Mouse (Mus musculus): ENCODE results near the gene Dlgap4. TPM values are rescaled to one million over a fixed set of nuclear protein-coding genes. Genes with fewer than 3 reads are reported as not detected.
"Not testable (repeated sequence)": the region's sequence is repeated elsewhere in the genome, so short reads cannot be mapped to it uniquely, and the experiment has no call there.

The Dlgap4 gene
- polyA plus RNA-seq, 1 experiment from 2014 or later: 70.0 TPM

DNA sequence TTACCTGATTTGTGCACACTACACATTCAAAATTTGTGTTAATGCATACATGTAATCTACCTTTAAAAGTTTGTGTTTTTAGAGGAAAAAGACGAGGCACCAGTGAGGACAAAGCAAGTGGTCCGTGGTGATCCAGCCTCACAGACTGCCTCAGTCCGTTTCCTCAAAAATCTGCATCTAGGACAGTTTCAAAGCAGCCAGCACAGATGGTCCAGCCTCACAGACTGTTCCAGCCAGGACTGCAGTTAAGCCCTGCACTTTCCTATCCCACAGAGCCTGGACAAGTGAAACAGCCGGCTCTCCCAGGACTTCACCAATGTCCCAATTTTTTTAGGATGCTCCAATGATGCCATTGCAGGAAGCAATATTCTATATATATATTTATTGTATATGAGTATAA, 187.5 kb downstream of the Dlgap4 start:
- Histone ChIP-seq H3K27me3 (no peaks in the 10 kb centered on the region), H3K4me2 (no peak overlapping the region), H3K27ac (no peak overlapping the region), H3K9ac (no peak overlapping the region), H3K9me3 (replicated peaks) (no peaks in the 10 kb centered on the region), H3K36me3 (no peaks in the 10 kb centered on the region), H3K4me1 (0 out of 2 replicates have a peak, but pooled peaks cover 6% of the 10 kb centered on the region), H3K4me3 (replicated peaks) (no peak overlapping the region)
- WGBS: 78% methylated on average over 4 of the region's 4 CpGs
- no peak for ATAC-seq (replicated peaks; ENCODE audit: low FRiP score)

- not testable (repeated sequence) for H3K9ac ChIP-seq; H3K9me3 ChIP-seq (replicated peaks); H3K4me3 ChIP-seq (replicated peaks); H3K36me3 ChIP-seq; H3K4me2 ChIP-seq; H3K27ac ChIP-seq; H3K27me3 ChIP-seq; ATAC-seq (replicated peaks; ENCODE audit: low FRiP score); H3K4me1 ChIP-seq
- WGBS: 45% methylated on average over 9 of the region's 9 CpGs
These were observed 188.6 kb downstream of the Dlgap4 start for GRCm38 (mm10) chr2:156802116-156802515.

GRCm38 (mm10) chr2:156803698-156804372, 190.3 kb downstream of the Dlgap4 start:
- Histone ChIP-seq H3K4me3 (replicated peaks) (no peak overlapping the region), H3K4me1 (0 out of 2 replicates have a peak, but pooled peaks cover 6% of the 10 kb centered on the region), H3K4me2 (no peak overlapping the region), H3K27ac (no peak overlapping the region), H3K9ac (no peak overlapping the region), H3K36me3 (no peaks in the 10 kb centered on the region), H3K9me3 (replicated peaks) (no peaks in the 10 kb centered on the region), H3K27me3 (no peaks in the 10 kb centered on the region)
- no peak for ATAC-seq (replicated peaks; ENCODE audit: low FRiP score)
- 73% methylated on average over 4 of the region's 4 CpGs for WGBS

- Histone ChIP-seq H3K4me1 (0 out of 2 replicates have a peak, but pooled peaks cover 3% of the 10 kb centered on the region), H3K36me3 (no peaks in the 10 kb centered on the region), H3K4me2 (no peak overlapping the region), H3K4me3 (replicated peaks) (no peak overlapping the region), H3K9me3 (replicated peaks) (no peaks in the 10 kb centered on the region), H3K27ac (no peak overlapping the region), H3K9ac (no peak overlapping the region), H3K27me3 (no peaks in the 10 kb centered on the region)
- ATAC-seq (replicated peaks; ENCODE audit: low FRiP score): no peak
- 91% methylated on average over 4 of the region's 4 CpGs for WGBS
These were observed 191.1 kb downstream of the Dlgap4 start for GRCm38 (mm10) chr2:156804589-156804988.

GRCm38 (mm10) chr2:156806886-156807285, 193.4 kb downstream of the Dlgap4 start:
- Histone ChIP-seq H3K27me3 (no peaks in the 10 kb centered on the region), H3K4me3 (replicated peaks) (no peak overlapping the region), H3K27ac (no peak overlapping the region), H3K4me2 (no peak overlapping the region), H3K36me3 (no peaks in the 10 kb centered on the region), H3K9me3 (replicated peaks) (no peaks in the 10 kb centered on the region), H3K4me1 (no peaks in the 10 kb centered on the region), H3K9ac (no peak overlapping the region)
- WGBS: 69% methylated on average over 6 of the region's 6 CpGs
- no peak for ATAC-seq (replicated peaks; ENCODE audit: low FRiP score)

DNA sequence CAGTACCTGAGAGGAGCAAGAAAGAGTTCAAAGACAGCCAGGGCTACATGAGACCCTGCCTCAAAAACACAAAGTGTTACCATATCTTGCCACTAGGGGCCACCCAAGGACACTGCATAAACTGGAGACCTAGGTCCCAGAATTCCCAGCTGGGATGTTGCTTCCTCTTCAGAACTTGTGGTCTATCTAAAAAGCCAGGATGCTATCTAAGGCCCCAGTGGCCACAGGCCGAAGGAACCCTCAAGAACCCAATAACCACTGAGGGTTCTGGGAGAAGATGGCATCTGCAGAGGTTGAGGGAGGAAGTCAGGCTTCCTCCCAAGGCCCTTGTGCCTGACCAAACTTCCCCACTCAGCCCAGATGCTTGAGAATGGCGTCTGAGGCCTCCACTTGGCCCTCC, 196.1 kb downstream of the Dlgap4 start:
- H3K36me3 ChIP-seq: no peaks in the 10 kb centered on the region
- H3K4me2 ChIP-seq: no peak overlapping the region
- H3K4me3 ChIP-seq (replicated peaks): no peak overlapping the region
- H3K9ac ChIP-seq: no peak overlapping the region
- H3K27me3 ChIP-seq: no peaks in the 10 kb centered on the region
- no peaks in the 10 kb centered on the region for H3K9me3 ChIP-seq (replicated peaks)
- no peak overlapping the region for H3K27ac ChIP-seq
- 53% methylated on average over 2 of the region's 2 CpGs for WGBS
- peaks cover 17% of the 10 kb centered on the region for H3K4me1 ChIP-seq
- ATAC-seq (replicated peaks; ENCODE audit: low FRiP score): no peak

DNA sequence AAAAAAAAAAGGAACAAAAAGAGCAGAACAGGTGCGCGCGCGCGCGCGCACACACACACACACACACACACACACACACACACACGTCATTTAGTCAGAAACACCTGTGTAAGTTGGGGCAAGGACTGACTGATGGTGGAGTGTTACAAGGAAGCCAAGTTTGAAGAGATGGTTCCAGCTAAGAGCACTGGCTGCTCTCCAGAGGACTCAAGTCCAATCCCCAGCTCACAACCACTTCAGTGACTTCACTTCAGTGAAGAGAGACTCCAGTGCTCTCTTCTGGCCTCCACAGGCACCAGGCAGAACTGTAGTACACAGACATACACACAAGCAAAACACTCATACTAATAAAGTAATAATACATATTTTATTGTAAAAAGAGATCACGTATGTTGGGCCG, 197.2 kb downstream of the Dlgap4 start:
- 97% methylated on average over 10 of the region's 10 CpGs for WGBS
- peaks cover 28% of the 10 kb centered on the region for H3K4me1 ChIP-seq
- no peaks in the 10 kb centered on the region for H3K27me3 ChIP-seq
- H3K9me3 ChIP-seq (replicated peaks): no peaks in the 10 kb centered on the region
- no peak overlapping the region for H3K4me2 ChIP-seq
- no peaks in the 10 kb centered on the region for H3K36me3 ChIP-seq
- no peak overlapping the region for H3K27ac ChIP-seq
- no peak overlapping the region for H3K4me3 ChIP-seq (replicated peaks)
- ATAC-seq (replicated peaks; ENCODE audit: low FRiP score): no peak
- no peak overlapping the region for H3K9ac ChIP-seq

GRCm38 (mm10) chr2:156811556-156811955, 198.1 kb downstream of the Dlgap4 start:
- WGBS: 60% methylated on average over 5 of the region's 5 CpGs
- H3K4me1 ChIP-seq: peaks cover 30% of the 10 kb centered on the region
- H3K9ac ChIP-seq: no peak overlapping the region
- no peaks in the 10 kb centered on the region for H3K27me3 ChIP-seq
- no peak overlapping the region for H3K4me2 ChIP-seq
- no peak for ATAC-seq (replicated peaks; ENCODE audit: low FRiP score)
- no peak overlapping the region for H3K4me3 ChIP-seq (replicated peaks)
- H3K36me3 ChIP-seq: no peaks in the 10 kb centered on the region
- no peaks in the 10 kb centered on the region for H3K9me3 ChIP-seq (replicated peaks)
- H3K27ac ChIP-seq: no peak overlapping the region

Other genes with a start within 250 kb of the Dlgap4 start
- gene Epb41l1, start 192.8 kb upstream of the Dlgap4 start, polyA plus RNA-seq (2015; fragmentation: Nextera tagmentation; extraction: Ambion mirVana): 2.3 and 2.8 TPM in 2 replicates
- gene Aar2, start 66.1 kb upstream of the Dlgap4 start, polyA plus RNA-seq (2015; fragmentation: Nextera tagmentation; extraction: Ambion mirVana): 37.5 and 38.0 TPM in 2 replicates
- 305 and 466 TPM in 2 replicates for gene Myl9, start 161.7 kb downstream of the Dlgap4 start, polyA plus RNA-seq (2015; fragmentation: Nextera tagmentation; extraction: Ambion mirVana)
- gene Tgif2, start 226.3 kb downstream of the Dlgap4 start, polyA plus RNA-seq (2015; fragmentation: Nextera tagmentation; extraction: Ambion mirVana): 62.2 and 68.5 TPM in 2 replicates
- 8.6 and 9.8 TPM in 2 replicates for gene 4930518I15Rik, start 244.2 kb downstream of the Dlgap4 start, polyA plus RNA-seq (2015; fragmentation: Nextera tagmentation; extraction: Ambion mirVana)
- gene Rab5if, start 249.4 kb downstream of the Dlgap4 start, polyA plus RNA-seq (2015; fragmentation: Nextera tagmentation; extraction: Ambion mirVana): 174 and 181 TPM in 2 replicates